In genomic region chr7:112992928-112993327, GRCm38 (mm10) we compare ENCODE assay signal across 17 mouse cellular contexts. TPM values are rescaled to one million over a fixed set of nuclear protein-coding genes. Genes with fewer than 3 reads are reported as not detected.
A peak's percentile ranks its signal among the peaks of the same experiment; 100 is the strongest.
DNase-seq lines count a peak whose midpoint lies in the region; ATAC-seq lines count a peak whose summit lies in the region.
"Had no signal": no experiment of that assay in that cellular context is flagged by ENCODE, and none has a peak within 500 bp of the region (broad histone marks: within the 10 kb centered on the region; RNA-seq: fewer than 3 reads in every experiment).

No protein-coding gene starts in this region.

- peak overlapping the region; percentile 51 for H3K27ac ChIP-seq in embryonic facial prominence, embryonic 10.5 days (replicated peaks)
- no peak overlapping the region for H3K27ac ChIP-seq in hindbrain, embryonic 14.5 days
- H3K27ac ChIP-seq: hindbrain, embryonic 15.5 days had no signal

- no peaks in the 10 kb centered on the region for H3K9me3 ChIP-seq in embryonic facial prominence, embryonic 10.5 days
- H3K9me3 ChIP-seq in hindbrain, embryonic 14.5 days (ENCODE audit: control insufficient read depth, low read length): no peaks in the 10 kb centered on the region

- H3K36me3 ChIP-seq in embryonic facial prominence, embryonic 10.5 days (replicated peaks): no peaks in the 10 kb centered on the region
- no peaks in the 10 kb centered on the region for H3K36me3 ChIP-seq in hindbrain, embryonic 14.5 days (replicated peaks; ENCODE audit: control insufficient read depth, insufficient read depth)
- H3K36me3 ChIP-seq: G1E; hindbrain, embryonic 15.5 days had no signal

- ATAC-seq in hindbrain, embryonic 14.5 days (ENCODE audit: low FRiP score): no peak
- ATAC-seq: forebrain, postnatal 0 days had no signal

- no peaks in the 10 kb centered on the region for H3K27me3 ChIP-seq in embryonic facial prominence, embryonic 10.5 days (replicated peaks; ENCODE audit: low read depth, poor library complexity, severe bottlenecking)
- no peaks in the 10 kb centered on the region for H3K27me3 ChIP-seq in hindbrain, embryonic 14.5 days (ENCODE audit: control insufficient read depth, insufficient read depth, low read length)
- H3K27me3 ChIP-seq: hindbrain, embryonic 15.5 days had no signal

- no peak overlapping the region for H3K4me3 ChIP-seq in embryonic facial prominence, embryonic 10.5 days
- H3K4me3 ChIP-seq in hindbrain, embryonic 14.5 days (replicated peaks; ENCODE audit: low read length): no peak overlapping the region
- H3K4me3 ChIP-seq: hindbrain, embryonic 15.5 days had no signal

- WGBS in embryonic facial prominence, embryonic 10.5 days: 77% methylated on average over 5 of the region's 5 CpGs
- WGBS in hindbrain, embryonic 14.5 days: 90% methylated on average over 5 of the region's 5 CpGs

- no peak overlapping the region for H3K4me2 ChIP-seq in hindbrain, embryonic 14.5 days (replicated peaks)
- H3K4me2 ChIP-seq: hindbrain, embryonic 15.5 days; liver, embryonic 11.5 days had no signal

- H3K4me1 ChIP-seq in embryonic facial prominence, embryonic 10.5 days: peaks cover 10% of the 10 kb centered on the region; the same call in 1 of the 2 replicates
- no peaks in the 10 kb centered on the region for H3K4me1 ChIP-seq in hindbrain, embryonic 14.5 days (replicated peaks; ENCODE audit: control insufficient read depth, insufficient read depth, low read length)
- H3K4me1 ChIP-seq: hindbrain, embryonic 15.5 days had no signal

- no peak overlapping the region for H3K9ac ChIP-seq in hindbrain, embryonic 14.5 days
- H3K9ac ChIP-seq: forebrain, postnatal 0 days; hindbrain, embryonic 15.5 days had no signal

- DNase-seq in kidney, postnatal 14 days: peak; percentile 23
- DNase-seq in kidney, postnatal 10 days: no peak
- DNase-seq in embryonic facial prominence, embryonic 10.5 days (ENCODE audit: low spot score): peak; percentile 14
- DNase-seq in fat pad, adult 2 months (ENCODE audit: extremely low read depth, low read depth, low spot score): peak; percentile 84
- DNase-seq in lung, postnatal 25 days (ENCODE audit: low spot score): peak; percentile 47
- DNase-seq in layer of hippocampus, adult 9-10 months (ENCODE audit: low spot score): no peak
- DNase-seq in hindbrain, embryonic 14.5 days (ENCODE audit: low spot score): no peak
- DNase-seq: cerebellum, adult 11-12 months; forebrain, postnatal 0 days; gastrocnemius, postnatal 10 days; heart, postnatal 10 days; layer of hippocampus, postnatal 36 days; left cerebral cortex, postnatal 4 days; thymus, postnatal 25 days had no signal

RNA-seq across cellular contexts. Expression of gene Rassf10, which starts 39.2 kb away (rescaled TPM):
- polyA plus RNA-seq in embryonic facial prominence, embryonic 10.5 days (2016; fragmentation: Nextera tagmentation; extraction: Ambion mirVana): 1.6 and 2.3 TPM in 2 replicates
- 2.6 and 3.1 TPM in 2 replicates for polyA plus RNA-seq in hindbrain, embryonic 14.5 days (2014; fragmentation: Nextera tagmentation; extraction: Ambion mirVana)
- polyA plus RNA-seq: G1E had no signal

Comparison
In these comparisons a context has a peak if more than half of its experiments do, and no peak if none do; other contexts are left out.
1. DNase-seq: peak in kidney, postnatal 14 days (single experiment), embryonic facial prominence, embryonic 10.5 days (single experiment), fat pad, adult 2 months (single experiment) and lung, postnatal 25 days (single experiment); none in kidney, postnatal 10 days (single experiment), layer of hippocampus, adult 9-10 months (single experiment) and hindbrain, embryonic 14.5 days (single experiment).